Mouse (Mus musculus): ENCODE measurements around the gene Pip4k2b.

Pip4k2b gene

DNA sequence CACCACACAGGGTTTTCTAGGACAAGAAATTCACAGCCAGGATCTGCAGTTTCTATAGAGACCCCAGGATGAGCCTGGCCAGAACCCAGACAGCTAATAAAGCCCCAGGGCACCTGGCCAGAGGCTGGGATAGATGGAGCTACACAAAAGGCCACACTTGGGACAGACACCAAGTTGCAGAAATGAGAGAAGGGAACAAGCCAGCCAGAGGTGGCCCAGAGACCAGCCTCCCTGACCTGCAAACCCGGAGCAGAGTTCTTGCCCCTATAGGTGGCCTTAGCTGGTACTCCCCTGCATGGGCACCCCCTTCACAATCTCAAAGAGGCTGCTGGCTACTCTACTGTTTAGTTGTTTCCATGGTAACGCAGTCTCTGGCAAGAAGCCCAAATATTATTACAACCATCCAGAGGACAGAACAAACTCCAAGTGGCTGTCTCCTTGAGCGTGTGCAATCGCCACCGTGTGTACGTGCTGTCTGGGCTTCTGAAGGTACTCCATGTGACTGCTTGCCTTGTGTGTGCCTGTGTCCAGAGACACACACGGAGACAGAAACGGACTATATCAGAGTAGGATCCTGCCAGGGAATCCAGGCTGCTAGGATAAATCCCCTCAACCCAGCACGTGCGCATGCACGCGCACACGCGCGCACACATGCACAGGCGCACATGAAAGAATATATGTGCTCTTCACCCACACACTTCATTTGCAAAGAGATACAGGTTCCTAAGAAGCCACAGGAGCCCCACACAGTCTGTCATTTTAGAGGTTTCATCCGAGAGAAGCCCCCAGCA lies 49.4 kb downstream of the Pip4k2b start:
- no peak for DNase-seq

DNA sequence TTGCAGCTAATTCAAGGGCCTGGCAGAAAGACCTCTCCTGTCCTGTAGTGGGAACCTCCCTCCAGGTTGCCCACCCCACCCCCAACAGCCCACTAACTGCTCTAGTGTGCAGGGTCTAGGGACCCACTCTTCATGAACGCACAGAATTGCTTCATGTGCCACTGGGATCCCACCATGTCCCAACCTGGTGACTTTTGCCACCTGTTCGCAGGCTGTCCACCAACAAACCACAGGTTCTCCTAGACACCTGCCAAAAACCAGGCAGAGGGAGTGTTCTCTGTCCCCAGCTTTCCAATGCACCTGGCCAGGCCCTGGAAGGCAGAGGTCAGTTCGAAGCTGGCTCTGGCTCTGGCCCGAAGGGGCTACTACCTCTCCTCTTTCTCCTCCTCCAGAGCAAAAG lies 50.1 kb downstream of the Pip4k2b start:
- no peak for DNase-seq

DNA sequence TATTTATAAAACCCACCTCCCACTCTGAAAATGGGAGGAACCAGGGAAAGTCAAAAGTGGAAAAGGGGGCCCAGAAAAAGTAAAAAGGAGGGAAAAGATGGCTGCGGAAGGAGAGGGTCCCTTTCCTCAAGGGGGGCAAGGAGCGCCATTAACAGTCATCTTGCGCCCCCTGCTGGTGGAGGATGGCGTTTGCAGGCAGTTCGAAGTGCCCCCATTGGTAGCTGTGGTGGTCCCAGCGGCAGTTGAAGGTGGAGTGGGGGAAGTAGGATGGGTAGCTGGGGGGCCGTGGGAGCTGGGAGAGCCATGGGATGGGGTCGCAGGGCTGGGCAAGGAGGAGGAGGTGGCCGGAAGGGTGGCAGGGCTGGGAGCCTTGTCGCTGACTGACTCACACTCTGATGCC lies 54.6 kb downstream of the Pip4k2b start:
- no peak for DNase-seq

DNA sequence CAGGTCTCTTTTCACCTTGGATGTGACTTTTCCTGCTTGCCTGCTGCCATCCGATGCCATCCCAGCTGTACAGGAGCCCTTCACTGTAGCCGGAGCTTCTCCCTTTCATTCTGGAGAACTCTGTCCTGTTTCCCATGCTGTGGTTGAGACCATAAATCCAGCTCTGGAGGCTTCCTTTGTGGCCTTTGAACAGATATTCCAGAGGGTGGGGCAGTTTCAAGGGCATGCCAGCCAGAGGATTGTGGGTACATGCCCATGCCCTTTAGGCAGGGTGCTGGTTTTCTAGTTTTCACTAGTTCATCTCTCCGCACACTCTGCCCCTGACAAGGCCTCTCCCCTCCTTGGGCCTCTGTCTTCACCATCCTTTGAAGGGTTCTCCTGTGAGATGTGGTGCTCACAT lies 57.4 kb downstream of the Pip4k2b start:
- no peak for DNase-seq

DNA sequence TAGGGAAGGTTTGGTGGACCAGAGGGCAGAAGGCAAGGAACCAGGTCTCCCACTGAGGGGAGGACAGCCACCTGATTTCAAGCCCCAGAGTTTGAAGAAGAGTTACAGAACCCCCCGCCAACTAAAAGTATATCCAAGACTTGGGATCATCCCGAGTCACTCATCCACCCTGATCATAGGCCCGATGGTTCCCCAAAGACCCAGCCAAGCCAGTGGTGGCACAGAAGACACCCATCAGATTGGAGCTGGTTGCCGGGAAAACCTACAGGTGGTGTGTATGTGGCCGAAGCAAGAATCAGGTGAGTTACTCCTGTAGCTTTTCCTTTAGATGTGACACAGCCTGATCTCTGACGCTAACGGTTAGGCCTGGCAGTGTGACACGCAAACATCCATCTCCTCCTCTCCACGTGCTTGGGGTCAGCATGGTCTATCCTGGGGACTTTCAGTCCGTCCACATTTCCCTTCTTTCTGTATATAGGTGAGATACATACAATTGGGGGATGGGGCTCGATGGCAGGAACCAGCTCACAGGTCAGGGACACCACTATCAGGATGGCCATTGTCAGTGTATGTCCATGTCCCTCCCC lies 58.1 kb downstream of the Pip4k2b start:
- no peak for DNase-seq

DNA sequence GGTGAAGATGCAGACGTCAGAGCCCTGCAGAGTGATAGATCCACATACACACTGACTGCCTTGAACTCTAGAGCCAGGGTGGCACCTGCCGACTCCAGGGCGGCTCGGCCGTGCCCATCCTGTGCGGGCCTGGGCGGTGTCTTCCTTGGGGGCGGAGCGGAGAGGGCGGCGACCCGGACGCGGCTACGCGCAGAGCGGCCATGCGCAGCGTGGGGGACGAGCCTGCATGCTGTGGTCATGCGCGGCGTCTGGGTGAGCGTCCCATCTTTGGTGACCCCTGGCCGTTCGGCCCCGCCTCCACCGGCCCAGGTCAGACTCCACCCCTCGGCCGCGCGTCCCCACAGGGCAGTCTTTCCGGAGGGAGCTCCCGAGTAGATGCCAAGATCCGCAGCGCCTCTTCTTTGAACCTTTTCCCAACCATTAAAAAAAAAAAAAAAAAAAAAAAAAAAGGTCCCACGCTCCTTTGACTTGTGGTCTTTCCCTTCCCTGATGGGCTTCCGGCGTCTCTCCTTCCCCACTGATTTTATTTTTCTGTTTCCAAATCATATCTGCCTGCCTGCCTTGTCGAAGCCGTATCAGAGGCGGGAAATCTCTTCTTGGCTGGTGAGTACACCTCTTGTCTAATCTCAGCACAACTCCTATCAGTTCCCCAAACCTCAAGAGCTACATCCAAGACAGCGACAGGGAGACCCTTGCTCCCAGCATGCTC lies 58.7 kb downstream of the Pip4k2b start, which contains the start of gene Cisd3:
Gene Cisd3 (plus strand): TSS at position 214 of the 709 bp plus-strand sequence.
- peak; percentile 89 for DNase-seq

DNA sequence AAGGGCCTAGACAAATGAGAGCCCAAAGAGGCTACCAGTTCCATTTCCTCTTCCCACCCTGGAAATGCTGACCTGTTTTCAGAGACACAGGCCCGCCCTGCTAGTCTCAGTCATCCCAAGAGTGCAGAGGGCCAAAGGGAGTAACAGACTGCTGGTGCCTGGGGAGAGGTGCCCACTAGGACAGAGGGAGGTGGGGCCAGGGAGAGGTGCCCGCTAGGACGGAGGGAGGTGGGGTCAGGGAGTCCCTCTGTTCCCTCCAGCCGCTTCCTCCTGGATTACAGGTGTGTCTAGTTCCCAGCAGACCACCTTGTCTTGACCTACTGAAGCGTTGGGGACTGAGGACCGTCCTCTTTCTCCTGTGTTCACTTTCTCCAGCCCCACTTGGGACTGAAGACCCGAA lies 59.7 kb downstream of the Pip4k2b start:
- no peak for DNase-seq

DNA sequence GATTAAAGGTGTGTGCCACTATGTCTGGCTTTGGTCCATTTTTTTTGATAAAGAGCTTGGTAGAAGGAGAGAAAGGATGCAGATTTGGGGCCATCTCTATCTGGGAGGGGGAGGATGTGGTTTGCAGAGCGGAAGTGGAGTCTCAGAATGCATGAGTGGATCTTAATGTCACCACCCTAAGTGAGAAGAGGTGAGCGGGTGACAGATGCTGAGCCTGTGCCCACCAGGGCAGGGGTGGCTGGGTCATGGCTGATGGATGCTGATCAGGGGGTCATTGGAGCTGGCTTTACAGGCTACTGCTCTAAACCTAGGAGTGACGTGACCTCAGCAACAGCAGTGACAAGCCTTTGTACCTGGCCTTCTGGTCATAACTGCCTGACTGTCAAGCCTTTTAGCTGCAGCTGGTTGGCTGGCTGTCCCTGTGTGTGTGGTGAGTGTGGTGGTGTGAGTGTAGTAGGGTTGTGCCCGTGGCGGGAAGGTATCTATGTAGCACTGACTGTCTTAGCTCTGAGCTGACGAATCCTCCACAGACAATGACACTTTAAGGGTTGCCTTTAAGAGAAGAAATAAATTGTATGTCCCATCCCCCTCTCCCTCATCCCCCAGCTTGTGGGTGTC lies 60.3 kb downstream of the Pip4k2b start:
- no peak for DNase-seq

DNA sequence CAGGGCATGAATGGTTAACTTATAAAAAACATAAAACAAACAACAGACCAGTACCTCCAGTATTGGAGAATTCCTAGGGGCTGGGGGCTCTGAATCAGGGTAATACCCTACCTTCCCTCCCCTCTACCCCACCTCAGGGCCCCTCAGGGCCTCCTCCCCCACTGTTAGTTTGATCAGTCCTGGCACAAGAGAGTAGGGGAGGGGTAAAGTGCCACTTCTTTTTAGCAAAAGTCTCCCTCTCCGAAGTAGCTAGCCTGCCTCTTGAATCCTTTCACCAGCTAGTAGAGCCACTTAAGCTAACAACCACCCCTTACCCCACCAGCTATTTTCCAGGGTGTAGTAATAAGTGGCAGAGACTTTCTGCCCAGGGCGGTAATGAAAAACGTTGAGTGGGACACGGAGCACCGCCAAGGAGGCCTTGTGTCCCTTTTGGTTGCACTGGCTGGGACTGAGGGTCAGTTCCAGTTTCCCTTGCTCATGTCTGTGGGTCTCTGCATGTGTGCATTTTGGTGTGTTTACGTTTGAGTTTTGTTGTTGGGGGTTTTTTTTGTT lies 61.9 kb downstream of the Pip4k2b start:
- DNase-seq, result no peak

DNA sequence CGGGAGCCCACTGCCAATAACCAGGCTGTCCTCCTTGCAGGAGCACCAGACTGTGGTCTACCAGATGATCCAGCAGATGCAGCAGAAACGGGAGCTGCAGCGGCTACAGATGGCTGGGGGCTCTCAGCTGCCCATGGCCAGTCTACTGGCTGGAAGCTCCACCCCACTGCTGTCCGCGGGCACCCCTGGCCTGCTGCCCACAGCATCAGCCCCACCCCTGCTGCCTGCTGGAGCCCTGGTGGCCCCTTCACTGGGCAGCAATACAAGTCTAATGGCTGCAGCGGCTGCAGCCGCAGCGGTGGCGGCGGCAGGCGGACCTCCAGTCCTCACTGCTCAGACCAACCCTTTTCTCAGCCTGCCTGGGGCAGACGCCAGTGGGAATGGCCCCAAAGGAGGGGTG lies 64.1 kb downstream of the Pip4k2b start:
- DNase-seq, result no peak

DNA sequence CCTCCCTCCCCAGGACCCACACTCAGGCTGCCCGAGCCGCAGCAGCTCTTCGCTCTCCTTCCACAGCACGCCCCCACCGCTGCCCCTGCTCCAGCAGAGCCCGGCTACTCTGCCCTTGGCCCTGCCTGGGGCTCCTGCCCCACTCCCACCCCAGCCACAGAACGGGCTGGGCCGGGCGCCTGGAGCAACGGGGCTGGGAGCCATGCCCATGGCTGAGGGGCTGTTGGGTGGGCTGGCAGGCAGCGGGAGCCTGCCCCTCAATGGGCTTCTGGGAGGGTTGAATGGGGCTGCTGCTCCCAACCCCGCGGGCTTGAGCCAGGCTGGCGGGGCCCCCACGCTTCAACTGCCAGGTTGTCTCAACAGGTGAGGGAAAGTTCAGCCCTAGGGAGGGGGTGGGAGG lies 66.2 kb downstream of the Pip4k2b start:
- no peak for DNase-seq

DNA sequence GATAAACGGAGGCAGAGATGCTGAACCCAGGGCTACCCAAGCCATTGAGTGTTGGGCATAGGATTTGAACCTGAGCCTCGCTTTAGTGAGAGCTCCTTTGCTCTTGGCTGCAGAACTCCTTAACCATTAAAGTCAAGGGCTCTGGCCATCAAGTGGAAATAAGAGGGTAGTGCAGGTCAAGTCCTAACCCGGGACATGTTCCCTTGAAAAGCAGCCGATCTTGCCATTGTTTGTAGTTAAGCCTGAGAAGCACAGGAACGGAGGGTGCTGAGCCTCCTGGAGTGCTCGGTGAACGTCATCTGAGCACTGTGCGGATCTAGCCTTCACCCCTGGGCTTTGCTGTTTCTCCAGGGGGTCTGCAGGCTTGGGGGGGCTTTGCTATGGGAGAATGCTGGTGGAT lies 66.7 kb downstream of the Pip4k2b start:
- no peak for DNase-seq

DNA sequence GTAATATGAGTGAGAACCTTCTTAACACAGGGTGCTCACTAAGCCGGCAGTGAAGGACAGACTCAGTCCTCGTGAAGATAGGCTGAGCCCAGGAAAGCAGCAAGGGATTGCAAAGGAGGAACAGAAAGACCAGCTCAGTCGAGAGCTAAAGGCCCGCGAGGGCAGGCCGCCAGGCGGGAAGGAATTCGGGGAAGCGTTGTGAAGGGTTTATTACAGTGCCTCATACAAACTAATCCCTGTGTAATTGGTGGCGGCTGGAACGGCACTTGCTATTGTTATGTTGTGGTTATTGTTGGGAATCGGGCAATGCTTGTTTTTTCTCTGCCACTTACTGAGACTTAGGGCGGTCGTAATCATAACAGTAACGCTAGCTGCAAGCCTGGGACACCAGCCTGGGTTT lies 67.1 kb downstream of the Pip4k2b start:
- no peak for DNase-seq

DNA sequence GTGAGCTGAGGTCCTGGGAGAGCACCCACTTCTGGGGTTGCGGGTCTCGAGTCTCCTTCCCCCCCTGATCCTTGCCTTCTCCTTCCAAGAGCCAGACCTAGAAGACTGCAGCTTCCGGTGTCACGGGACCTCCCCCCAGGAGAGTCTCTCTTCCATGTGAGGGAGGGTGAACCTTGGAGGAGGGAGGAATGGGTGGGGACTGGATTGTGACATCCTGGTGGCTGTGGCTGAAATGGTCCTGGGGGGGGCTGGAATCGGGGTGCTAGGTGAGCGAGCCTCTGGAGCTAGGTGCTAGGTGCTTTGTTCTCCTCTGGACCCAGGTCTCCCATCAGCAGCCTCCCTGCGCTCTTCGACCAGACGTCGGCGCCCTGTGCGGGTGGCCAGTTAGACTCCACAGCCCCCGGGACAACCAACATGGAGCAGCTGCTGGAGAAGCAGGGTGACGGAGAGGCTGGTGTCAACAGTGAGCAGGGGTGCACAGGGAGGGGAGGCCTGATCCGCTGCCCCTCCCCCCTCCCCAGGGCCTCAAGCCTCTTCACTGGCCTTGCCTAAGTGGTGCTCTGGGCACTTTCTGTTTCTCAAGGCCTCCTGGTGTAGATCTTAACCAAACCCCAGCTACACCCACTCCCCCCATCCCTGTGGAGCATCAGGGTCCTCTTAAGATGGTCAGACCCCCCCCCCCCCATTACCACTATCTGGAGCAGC lies 68.3 kb downstream of the Pip4k2b start:
- no peak for DNase-seq

DNA sequence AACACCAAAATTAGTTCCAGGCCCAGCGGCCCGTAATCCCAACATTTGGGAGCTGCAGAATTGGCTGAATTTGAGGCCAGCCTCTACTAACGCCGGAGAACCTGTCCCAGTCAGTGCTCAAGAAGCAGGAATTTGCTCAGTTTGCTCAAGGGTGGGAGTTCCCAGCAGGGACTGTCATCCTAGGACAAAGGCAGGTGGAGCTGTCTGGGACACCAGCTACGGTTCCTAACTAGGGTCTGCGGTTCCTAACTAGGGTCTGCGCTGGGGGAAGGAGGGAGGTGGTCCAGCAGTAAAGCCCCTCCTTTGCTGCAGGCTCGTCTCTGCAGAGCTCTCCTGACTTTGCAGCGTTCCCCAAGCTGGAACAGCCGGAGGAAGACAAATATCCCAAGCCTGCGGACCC lies 71.4 kb downstream of the Pip4k2b start:
- no peak for DNase-seq

DNA sequence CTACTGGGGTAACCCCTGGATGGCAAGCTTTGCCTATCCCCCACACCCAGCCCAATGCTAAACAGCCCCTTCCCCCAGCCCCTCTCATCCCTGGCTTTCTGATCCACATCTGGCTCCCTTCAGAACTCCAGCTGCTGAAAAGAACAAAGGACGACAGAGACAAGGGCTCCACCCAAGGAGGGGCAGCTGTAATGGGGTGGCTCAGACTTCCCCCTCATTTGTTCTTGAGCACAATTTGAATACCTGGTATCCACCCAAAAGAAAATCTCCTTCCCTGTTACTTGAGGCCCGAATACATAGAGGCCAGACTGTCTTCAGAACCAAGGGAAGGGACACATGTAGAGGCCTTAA lies 73.4 kb downstream of the Pip4k2b start:
- no peak for DNase-seq

DNA sequence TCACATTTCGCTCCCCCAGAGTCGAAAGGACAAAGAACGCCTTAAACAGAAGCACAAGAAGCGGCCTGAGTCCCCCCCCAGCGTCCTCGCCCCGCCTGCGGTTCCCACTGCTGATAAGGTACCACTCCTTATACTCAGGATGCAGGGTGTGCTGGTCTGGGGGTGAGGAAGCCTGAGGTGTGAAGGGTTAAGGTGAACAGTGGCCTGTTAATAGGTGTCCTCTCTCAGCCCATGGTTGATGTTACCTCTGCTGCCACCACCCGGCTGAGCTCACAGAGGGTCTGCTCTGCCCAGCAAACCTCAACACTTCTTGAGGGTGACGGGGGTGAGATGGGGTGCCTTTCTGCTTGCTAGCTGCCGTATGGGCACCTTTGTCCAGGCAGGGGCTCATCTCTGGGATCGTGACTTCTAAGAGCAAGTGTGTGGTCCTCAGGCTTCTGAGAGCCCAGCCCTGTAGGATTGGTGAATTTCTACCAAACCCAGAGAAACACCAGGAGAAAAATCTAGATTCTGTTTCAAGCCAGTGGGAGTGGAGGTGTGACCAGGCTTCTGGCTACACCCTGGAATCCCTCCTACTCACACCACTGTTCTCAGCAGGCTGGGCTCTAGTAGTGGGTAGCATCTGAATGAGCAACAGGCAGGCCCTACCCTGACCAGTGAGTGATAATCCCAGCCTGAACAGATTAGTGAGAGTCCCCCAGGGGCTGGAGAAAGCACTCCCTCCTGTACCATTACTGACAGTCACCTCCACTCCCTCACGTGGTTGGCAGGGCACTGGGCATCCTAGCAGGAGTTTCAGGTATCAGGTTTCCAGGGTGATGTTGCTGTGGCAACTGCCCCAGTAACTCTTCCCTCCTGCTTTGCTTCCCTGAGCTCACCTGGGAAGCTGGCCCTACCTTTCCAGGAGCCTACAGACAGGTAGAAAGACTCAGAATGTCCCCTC lies 74.0 kb downstream of the Pip4k2b start:
- peak; percentile 38 for DNase-seq

DNA sequence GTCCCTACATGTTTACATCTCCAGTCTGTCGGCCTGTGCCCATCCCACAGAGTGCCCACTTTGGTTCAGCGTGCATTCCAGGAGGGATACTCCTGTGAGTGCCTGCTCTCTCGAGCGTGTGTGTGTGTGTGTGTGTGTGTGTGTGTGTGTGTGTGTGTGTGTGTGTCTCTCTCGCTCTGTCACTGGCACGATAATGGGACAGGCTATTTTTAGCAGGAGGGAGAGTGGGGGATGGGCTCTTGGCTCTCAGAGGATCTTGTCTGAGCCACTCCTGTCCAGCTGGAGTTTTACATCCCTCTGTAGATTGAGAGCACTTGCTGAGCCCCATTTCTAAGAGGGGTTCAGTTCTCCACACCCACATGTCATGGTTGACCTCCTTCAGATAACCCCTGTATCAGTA lies 74.7 kb downstream of the Pip4k2b start:
- no peak for DNase-seq

DNA sequence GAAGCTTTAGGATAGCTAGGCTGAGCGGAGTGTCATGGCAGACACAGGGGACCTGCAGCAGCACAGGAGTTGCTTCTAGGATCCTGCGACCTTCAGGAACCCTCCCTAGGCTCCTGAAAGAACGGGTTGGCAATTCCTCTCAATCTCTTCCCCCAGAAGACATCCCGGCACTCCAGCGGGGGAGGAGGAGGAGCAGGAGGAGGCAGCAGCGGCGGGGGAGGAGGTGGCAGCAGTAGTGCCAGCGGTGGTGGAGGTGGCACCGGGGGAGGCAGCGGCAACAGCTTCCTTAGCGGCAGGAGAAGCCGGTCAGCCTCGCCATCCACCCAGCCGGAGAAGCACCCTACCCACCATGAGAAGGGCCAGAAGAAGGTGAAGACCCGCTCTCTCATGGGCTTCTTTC lies 75.2 kb downstream of the Pip4k2b start:
- DNase-seq, result no peak

DNA sequence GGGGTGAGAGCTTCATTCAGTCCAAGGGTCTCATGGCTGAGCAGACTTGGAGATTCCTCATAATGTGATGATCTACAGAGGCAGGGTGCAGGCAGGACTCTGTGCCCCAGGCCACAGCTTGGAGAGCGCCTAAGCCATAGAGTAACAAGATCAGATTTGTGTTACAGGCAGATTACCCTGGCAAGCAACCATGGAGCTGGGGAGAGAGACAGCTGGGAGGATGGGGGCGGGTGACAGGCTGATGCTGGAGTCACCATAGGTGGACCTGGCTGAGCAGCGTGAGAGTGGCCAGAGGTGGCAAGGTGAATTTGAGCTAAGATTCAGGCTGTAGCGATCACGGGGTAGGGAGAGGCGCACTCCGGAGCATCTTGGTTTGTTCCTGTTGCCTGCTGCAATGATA lies 76.3 kb downstream of the Pip4k2b start:
- DNase-seq, result no peak

DNA sequence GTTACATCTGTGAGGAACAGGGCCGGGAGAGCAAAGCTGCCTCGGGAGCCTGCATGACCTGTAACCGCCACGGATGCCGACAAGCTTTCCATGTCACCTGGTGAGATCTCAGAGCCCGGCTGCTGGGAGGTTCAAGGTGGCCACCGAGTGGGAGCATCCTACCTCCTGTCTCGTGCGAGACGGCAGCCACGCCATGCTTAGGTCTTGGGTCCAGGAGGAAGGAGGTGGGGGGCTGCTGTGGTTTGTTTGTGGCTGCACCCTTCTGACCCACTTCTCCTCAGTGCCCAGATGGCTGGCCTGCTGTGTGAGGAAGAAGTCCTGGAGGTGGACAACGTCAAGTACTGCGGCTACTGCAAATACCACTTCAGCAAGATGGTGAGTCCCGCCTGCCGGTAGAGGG lies 77.7 kb downstream of the Pip4k2b start:
- DNase-seq, result no peak

DNA sequence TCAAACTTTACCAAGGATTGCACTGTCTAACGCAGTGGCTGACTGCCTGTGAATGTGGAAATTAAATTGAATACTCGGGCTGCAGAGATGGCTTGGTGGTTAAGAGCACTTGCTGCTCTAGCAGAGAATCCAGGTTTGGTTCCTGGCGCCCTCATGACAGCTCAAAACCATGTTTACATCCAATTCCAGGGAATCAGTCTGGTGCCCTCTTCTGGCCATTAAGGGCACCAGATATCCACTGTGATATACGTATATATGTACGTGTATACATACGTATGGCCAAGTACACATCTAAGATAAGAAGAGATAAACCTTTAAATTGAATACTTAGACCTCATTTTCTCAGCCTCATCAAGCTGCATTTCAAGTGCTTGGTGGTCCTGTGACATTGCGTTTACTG lies 78.3 kb downstream of the Pip4k2b start:
- DNase-seq, result no peak

Measured in right cerebral cortex, postnatal 25 days (tissue).